In the genomic region with DNA sequence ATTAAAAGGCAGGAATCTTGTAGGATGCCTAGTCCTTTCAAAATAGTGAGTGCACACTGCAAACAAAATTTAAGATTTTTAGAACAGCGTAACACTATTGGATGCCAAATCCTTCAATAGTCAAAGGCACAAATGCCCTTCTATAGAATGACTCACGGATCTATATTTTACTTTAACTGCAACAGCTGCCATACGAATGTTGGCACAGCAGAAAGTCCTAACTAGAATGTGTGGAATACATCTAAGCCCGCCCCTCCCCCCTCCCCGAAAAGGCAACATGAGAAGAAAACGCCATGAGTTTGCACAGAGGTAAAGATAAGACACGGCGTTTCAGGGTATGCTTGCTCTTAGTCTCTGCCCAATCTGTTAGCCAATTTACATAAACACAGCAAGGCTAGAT, we compare ENCODE assay signal across 15 mouse cellular contexts.
DNase-seq lines count a peak whose midpoint lies in the region.
"Had no signal": no experiment of that assay in that cellular context is flagged by ENCODE, and none has a peak within 500 bp of the region (broad histone marks: within the 10 kb centered on the region; RNA-seq: fewer than 3 reads in every experiment).

No protein-coding gene starts in this region.

- peak; percentile 25 to 33 for DNase-seq in right cerebral cortex, postnatal 10 days (ENCODE audit: low spot score in 2 of 2)
- no peak for DNase-seq in right cerebral cortex, adult 2 months (ENCODE audit: low spot score in 2 of 2)
- DNase-seq in right cerebral cortex, postnatal 4 days: peak; percentile 11
- DNase-seq in right cerebral cortex, postnatal 25 days: no peak
- peak; percentile 22 for DNase-seq in telencephalon, adult 2 months (ENCODE audit: low read depth, low spot score)
- no peak for DNase-seq in layer of hippocampus, postnatal 10 days (ENCODE audit: low spot score in 2 of 2)
- DNase-seq: adrenal gland, adult 2 months; adrenal gland, postnatal 10 days; adrenal gland, postnatal 25 days; cerebellum, adult 11-12 months; cerebellum, adult 8-10 months; cerebellum, adult 9-11 months; cerebellum, postnatal 14 days; cerebellum, postnatal 36 days; embryo, embryonic 11 days had no signal

Comparison
In these comparisons a context has a peak if more than half of its experiments do, and no peak if none do; other contexts are left out.
1. DNase-seq: peak in right cerebral cortex, postnatal 10 days (2 of 2), right cerebral cortex, postnatal 4 days (single experiment) and telencephalon, adult 2 months (single experiment); none in right cerebral cortex, adult 2 months (0 of 2), right cerebral cortex, postnatal 25 days (single experiment) and layer of hippocampus, postnatal 10 days (0 of 2).